Mouse (Mus musculus) midbrain, embryonic 14.5 days (tissue): ENCODE measurements at regions not wholly inside any gene's neighbourhood (a gene's known extent, or its start where the extent isn't known, plus 50 kb on each side); places are given as distances from the start of the nearest gene placed in this dataset.

Source experiments
- ATAC-seq: fragments of 200-750 bp; cut with Nextera tagmentation; 2 replicates; pipeline ENCODE4 v1.8.0; 2017; ENCODE audit warnings: moderate number of reproducible peaks, moderate library complexity; ENCODE audit not compliant: low FRiP score, low TSS enrichment
- DNase-seq: peaks from one replicate; pipeline ENCODE4 v3.0.0-alpha.2; 2015
- H3K27ac ChIP-seq: fragments of 300-500 bp; sonication (generic); replicated peaks from 2 replicates; pipeline ENCODE4 v1.5.1; 2014; ENCODE audit warnings: mild to moderate bottlenecking, low read depth, low read length, moderate library complexity
- H3K27me3 ChIP-seq: fragments of 300-500 bp; sonication (generic); 2 replicates; pipeline ENCODE4 v1.6.1; 2014; ENCODE audit warnings: low read length, control low read depth, mixed read lengths; ENCODE audit not compliant: control insufficient read depth, insufficient read depth
- H3K36me3 ChIP-seq: fragments of 300-500 bp; sonication (generic); 2 replicates; pipeline ENCODE4 v1.6.1; 2014; ENCODE audit warnings: low read length, control low read depth; ENCODE audit not compliant: control insufficient read depth, insufficient read depth
- H3K4me1 ChIP-seq: fragments of 300-500 bp; sonication (generic); 2 replicates; pipeline ENCODE4 v1.6.1; 2014; ENCODE audit warnings: mild to moderate bottlenecking, antibody characterized with exemption, low read length, control low read depth; ENCODE audit not compliant: control insufficient read depth, insufficient read depth
- H3K4me2 ChIP-seq: fragments of 300-500 bp; sonication (generic); 2 replicates; pipeline ENCODE4 v1.6.1; 2014; ENCODE audit warnings: mild to moderate bottlenecking, low read length, moderate library complexity
- H3K4me3 ChIP-seq: fragments of 300-500 bp; sonication (generic); replicated peaks from 2 replicates; pipeline ENCODE4 v1.5.1; 2014; ENCODE audit warnings: low read depth, low read length
- H3K9ac ChIP-seq: fragments of 300-500 bp; sonication (generic); replicated peaks from 2 replicates; pipeline ENCODE4 v1.6.1; 2014; ENCODE audit warnings: mild to moderate bottlenecking, low read length, moderate library complexity
- H3K9me3 ChIP-seq: fragments of 300-500 bp; sonication (generic); 2 replicates; pipeline ENCODE4 v1.6.1; 2016; ENCODE audit warnings: low read length, control low read depth, mixed read lengths; ENCODE audit not compliant: control insufficient read depth
- WGBS: fragments of 180-500 bp; shearing (Covaris S2); extraction: QIAGEN DNeasy Blood & Tissue Kit; methylation state at CpG from one replicate; pipeline ENCODE4 v1.1.7; 2014; 5-methylcytosine and 5-hydroxymethylcytosine counted together

- H3K4me3 ChIP-seq, result no peak overlapping the region
- ATAC-seq (no peak), DNase-seq (no peak)
- H3K9ac ChIP-seq, result no peak overlapping the region
- no peaks in the 10 kb centered on the region for H3K9me3 ChIP-seq
- no peaks in the 10 kb centered on the region for H3K27me3 ChIP-seq
- no peak overlapping the region for H3K27ac ChIP-seq
- no peak overlapping the region for H3K4me2 ChIP-seq
- no peaks in the 10 kb centered on the region for H3K36me3 ChIP-seq
- no peaks in the 10 kb centered on the region for H3K4me1 ChIP-seq
- 68% methylated on average over 13 of the region's 13 CpGs for WGBS
Measured at GRCm38 (mm10) chr2:179080462-179081274, 361.6 kb upstream of the Cdh4 start.

DNA sequence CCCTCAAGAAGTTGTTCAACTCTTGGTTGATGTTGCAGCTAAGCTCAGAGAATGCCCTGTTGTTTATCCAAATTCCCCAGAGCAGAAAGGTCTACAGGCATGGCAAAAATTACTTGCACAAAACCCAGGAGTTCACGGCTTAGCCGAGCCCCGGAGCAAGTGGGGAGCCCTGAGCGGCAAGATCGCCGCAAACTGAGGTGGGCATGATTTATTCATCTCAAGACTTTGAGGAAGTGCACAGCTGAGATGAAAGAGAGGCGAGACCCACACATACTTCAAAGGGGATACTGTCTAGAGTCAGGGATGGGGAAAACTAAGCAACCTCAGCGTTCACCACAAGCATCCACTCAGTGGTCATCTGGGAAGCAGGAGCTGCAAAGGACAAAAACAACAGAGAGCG, 355.3 kb upstream of the Cdh4 start:
- no peak for DNase-seq
- Histone ChIP-seq H3K36me3 (no peaks in the 10 kb centered on the region), H3K9ac (no peak overlapping the region), H3K4me2 (no peak overlapping the region), H3K4me1 (no peaks in the 10 kb centered on the region), H3K9me3 (no peaks in the 10 kb centered on the region), H3K4me3 (no peak overlapping the region), H3K27me3 (no peaks in the 10 kb centered on the region), H3K27ac (no peak overlapping the region)
- 77% methylated on average over 9 of the region's 9 CpGs for WGBS
- ATAC-seq, result no peak

- Histone ChIP-seq H3K9ac (no peak overlapping the region), H3K4me3 (no peak overlapping the region), H3K9me3 (no peaks in the 10 kb centered on the region), H3K4me1 (no peaks in the 10 kb centered on the region), H3K4me2 (no peak overlapping the region), H3K36me3 (no peaks in the 10 kb centered on the region), H3K27ac (no peak overlapping the region), H3K27me3 (no peaks in the 10 kb centered on the region)
- 35% methylated on average over 3 of the region's 3 CpGs for WGBS
- ATAC-seq (no peak), DNase-seq (no peak)
Measured at GRCm38 (mm10) chr2:179091480-179091879, 350.8 kb upstream of the Cdh4 start.

DNA sequence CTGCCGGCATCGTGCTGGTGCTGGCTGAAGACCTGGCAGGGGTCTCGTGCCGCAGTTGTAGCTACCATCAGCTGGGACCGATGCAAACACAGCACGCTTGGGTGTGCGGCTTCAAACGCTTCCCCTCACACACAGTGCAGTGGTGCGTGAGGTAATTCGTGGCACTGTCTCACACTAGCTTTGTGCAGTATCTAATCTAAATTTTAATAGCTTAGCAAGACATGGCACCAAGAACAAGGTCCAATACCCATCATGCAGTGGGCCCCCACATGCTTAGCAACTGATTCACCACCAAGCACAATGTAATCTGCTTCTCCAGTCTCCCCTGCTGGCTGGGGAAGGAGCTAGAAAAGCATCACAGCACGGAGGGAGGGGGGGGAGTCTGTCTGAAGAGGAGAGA, 348.2 kb upstream of the Cdh4 start:
- Histone ChIP-seq H3K27ac (0 out of 2 replicates have a peak overlapping the region, but pooled peaks have one; percentile 20), H3K4me1 (no peaks in the 10 kb centered on the region), H3K27me3 (no peaks in the 10 kb centered on the region), H3K9me3 (no peaks in the 10 kb centered on the region), H3K9ac (no peak overlapping the region), H3K4me3 (no peak overlapping the region), H3K4me2 (0 out of 2 replicates have a peak overlapping the region, but pooled peaks have one; percentile 1), H3K36me3 (no peaks in the 10 kb centered on the region)
- 14% methylated on average over 11 of the region's 11 CpGs for WGBS
- ATAC-seq (0 out of 2 replicates have a peak, but pooled peaks have one; percentile 31), DNase-seq (peak; percentile 50)

GRCm38 (mm10) chr2:179095981-179096380, 346.2 kb upstream of the Cdh4 start:
- Histone ChIP-seq H3K4me2 (no peak overlapping the region), H3K4me1 (no peaks in the 10 kb centered on the region), H3K9me3 (no peaks in the 10 kb centered on the region), H3K9ac (no peak overlapping the region), H3K27me3 (no peaks in the 10 kb centered on the region), H3K4me3 (no peak overlapping the region), H3K36me3 (no peaks in the 10 kb centered on the region), H3K27ac (no peak overlapping the region)
- no peak for ATAC-seq
- 95% methylated on average over 3 of the region's 3 CpGs for WGBS
- no peak for DNase-seq

GRCm38 (mm10) chr2:179096861-179097260, 345.4 kb upstream of the Cdh4 start:
- 20% methylated on average over 4 of the region's 4 CpGs for WGBS
- DNase-seq, result no peak
- H3K27me3 ChIP-seq, result no peaks in the 10 kb centered on the region
- no peak overlapping the region for H3K4me3 ChIP-seq
- H3K27ac ChIP-seq, result no peak overlapping the region
- H3K9ac ChIP-seq, result no peak overlapping the region
- H3K4me1 ChIP-seq, result no peaks in the 10 kb centered on the region
- H3K36me3 ChIP-seq, result no peaks in the 10 kb centered on the region
- H3K9me3 ChIP-seq, result no peaks in the 10 kb centered on the region
- ATAC-seq, result no peak
- H3K4me2 ChIP-seq, result no peak overlapping the region

DNA sequence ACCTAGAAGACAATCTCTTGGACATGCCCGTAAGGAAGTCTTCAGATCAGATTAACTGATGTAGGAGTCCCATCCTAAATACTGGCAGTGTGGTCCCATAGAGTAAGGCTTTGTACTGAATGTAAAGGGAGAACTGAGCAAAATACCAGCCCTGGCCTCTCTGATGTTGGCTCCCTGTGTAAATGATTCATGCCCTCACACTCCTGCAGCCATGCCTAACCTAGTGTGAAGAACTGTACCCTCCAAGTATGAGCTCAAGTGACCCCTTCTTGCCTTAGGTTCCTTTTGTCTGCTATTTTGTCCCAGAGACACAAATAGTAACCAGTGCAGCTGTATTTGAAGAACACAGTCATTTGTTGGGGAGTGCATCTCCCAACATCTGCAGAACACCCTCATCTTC, 342.4 kb upstream of the Cdh4 start:
- Histone ChIP-seq H3K27ac (no peak overlapping the region), H3K36me3 (no peaks in the 10 kb centered on the region), H3K9ac (no peak overlapping the region), H3K27me3 (no peaks in the 10 kb centered on the region), H3K9me3 (no peaks in the 10 kb centered on the region), H3K4me3 (no peak overlapping the region), H3K4me1 (no peaks in the 10 kb centered on the region), H3K4me2 (no peak overlapping the region)
- DNase-seq (no peak), ATAC-seq (no peak)
- 92% methylated on average over 1 of the region's 1 CpGs for WGBS

DNA sequence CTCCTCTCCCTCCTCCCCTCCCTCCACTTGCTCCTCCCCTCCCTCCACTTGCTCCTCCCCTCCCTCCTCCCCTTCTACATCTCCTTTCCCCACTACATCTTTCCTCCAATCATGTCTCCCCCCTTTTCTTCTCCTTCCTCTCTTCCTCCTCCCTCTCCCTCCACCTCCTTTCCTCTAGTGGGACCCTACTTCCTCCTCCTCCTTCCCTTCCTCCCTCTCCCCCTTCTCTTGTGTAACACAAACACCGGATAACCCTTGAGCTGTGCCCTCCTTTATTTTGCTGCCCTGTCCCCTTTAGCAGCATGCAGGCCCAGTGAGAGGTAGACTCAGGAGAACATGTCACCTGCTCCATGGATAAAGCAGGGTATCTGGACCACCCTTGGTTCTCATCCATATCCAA, 339.1 kb upstream of the Cdh4 start:
- WGBS, result 79% methylated on average over 1 of the region's 1 CpGs
- H3K4me3 ChIP-seq, result no peak overlapping the region

DNA sequence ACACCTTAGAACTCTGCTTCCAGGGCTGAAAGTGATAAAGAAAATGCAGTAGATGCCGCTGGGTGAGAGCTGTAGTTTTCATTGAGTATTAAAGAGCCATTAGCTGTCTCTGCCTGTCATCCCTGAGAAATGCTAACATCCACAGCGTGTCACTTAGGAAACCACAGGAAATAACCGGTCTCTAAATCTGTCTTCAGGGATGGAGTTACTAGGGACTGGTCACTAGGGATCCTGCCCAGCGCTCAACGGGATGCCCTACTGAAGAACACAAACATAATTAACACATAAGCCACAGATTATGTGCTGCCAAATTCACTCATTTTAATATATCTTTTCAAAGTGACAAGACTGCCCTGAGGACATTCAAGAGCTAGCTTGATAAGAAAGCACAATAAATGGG, 329.3 kb upstream of the Cdh4 start:
- Histone ChIP-seq H3K27ac (0 out of 2 replicates have a peak overlapping the region, but pooled peaks have one; percentile 20), H3K36me3 (no peaks in the 10 kb centered on the region), H3K9ac (no peak overlapping the region), H3K4me3 (no peak overlapping the region), H3K9me3 (no peaks in the 10 kb centered on the region), H3K4me2 (no peak overlapping the region), H3K4me1 (peaks cover 11% of the 10 kb centered on the region; the same call in 1 of the 2 replicates), H3K27me3 (no peaks in the 10 kb centered on the region)
- DNase-seq (peak; percentile 57), ATAC-seq (no peak)
- WGBS, result 19% methylated on average over 5 of the region's 5 CpGs

More for the DNA sequence above, 339.1 kb upstream of the Cdh4 start:
- Histone ChIP-seq H3K36me3 (no peaks in the 10 kb centered on the region), H3K4me1 (no peaks in the 10 kb centered on the region), H3K9ac (no peak overlapping the region), H3K27ac (no peak overlapping the region), H3K4me2 (no peak overlapping the region), H3K27me3 (no peaks in the 10 kb centered on the region), H3K9me3 (no peaks in the 10 kb centered on the region)
- DNase-seq, result no peak
- ATAC-seq, result no peak
